Mouse (Mus musculus): ENCODE data around the gene Pakap.

The Pakap gene

GRCm38 (mm10) chr4:57798286-57799018 lies 230.5 kb downstream of the Pakap start:
- no peak for DNase-seq (ENCODE audit: low spot score in 2 of 2)

GRCm38 (mm10) chr4:57799297-57799696 lies 231.3 kb downstream of the Pakap start:
- no peak for DNase-seq (ENCODE audit: low spot score in 2 of 2)

GRCm38 (mm10) chr4:57801239-57801638 lies 233.3 kb downstream of the Pakap start:
- DNase-seq (ENCODE audit: low spot score in 2 of 2) = no peak

DNA sequence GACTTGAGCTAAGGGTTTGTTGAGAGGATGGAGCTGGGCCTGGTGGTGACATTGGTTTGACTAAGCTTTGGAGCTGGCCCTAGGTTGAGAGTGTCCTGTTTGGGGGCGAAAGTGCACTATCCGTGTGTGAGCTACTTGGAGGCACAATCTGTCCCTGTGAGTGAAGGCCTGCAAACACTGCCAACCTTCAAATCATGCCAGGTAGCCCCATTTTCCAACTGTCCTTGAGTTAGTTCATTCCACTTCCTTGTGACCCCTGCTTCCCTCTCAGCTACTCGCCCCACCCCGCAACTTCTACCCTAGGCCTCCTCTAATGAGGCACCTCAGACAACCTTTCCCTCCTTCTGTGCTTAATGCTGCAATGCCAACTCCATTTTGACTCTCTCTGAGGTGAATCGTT lies 234.0 kb downstream of the Pakap start:
- DNase-seq (ENCODE audit: low spot score in 2 of 2) = no peak

DNA sequence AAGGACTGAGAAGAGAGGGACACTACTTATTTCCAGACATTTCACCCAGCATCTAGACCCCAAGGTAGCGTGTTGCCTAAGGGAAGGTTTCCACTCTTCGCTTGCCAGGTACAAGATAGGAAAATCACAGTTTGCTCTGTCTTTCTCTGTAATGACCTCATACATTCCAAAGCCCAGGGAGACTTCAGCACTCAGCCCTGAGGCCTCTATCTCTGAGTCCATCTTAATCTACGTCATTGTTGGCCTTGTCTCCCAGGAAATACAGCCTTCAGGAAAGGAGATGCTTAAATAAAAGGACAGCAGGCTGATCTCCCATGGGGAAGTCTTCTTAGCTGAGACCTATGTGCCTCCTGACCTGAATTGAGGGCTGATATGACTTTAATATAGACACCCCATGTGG lies 234.4 kb downstream of the Pakap start:
- DNase-seq (ENCODE audit: low spot score in 2 of 2) = no peak

DNA sequence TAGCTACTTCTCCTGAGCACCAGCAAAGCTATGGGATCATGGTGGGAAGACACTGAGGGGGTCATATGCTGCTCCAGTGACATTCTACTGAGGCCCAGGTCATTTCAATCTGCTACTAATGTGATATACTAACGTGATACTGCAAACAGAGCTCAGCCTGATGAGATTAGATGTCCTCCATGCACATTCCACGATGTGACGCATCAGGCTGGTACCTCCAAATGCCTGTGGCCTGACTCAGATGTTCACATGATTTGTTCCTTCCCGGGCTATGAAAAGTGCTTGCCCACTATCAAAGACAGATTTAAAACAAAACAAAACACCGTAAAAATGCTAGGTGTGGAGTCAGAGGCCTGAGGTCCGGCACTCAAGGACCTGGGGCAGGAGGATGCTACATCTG lies 236.9 kb downstream of the Pakap start:
- no peak for DNase-seq (ENCODE audit: low spot score in 2 of 2)

GRCm38 (mm10) chr4:57809449-57809848 lies 241.5 kb downstream of the Pakap start:
- DNase-seq (ENCODE audit: low spot score in 2 of 2) = no peak

DNA sequence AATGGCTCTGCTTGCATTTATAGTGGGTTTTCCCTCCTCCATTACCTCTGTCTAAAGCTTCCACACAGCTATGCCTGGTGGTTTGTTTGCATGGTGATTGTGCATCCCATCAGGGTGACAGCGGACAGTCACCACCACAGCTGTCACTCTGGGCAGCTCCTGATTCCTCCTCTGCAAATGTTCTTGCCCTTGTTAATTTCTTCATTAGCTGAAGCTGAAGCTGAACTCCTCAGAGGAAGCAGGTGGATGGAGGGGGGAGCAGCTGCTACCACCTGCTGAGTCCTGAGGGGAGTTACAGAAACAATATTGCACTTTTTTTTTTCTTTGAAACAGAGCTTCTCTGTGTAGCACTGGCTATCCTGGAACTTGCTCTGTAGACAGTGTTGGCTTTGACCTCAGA lies 244.1 kb downstream of the Pakap start:
- DNase-seq (ENCODE audit: low spot score in 2 of 2) = no peak

DNA sequence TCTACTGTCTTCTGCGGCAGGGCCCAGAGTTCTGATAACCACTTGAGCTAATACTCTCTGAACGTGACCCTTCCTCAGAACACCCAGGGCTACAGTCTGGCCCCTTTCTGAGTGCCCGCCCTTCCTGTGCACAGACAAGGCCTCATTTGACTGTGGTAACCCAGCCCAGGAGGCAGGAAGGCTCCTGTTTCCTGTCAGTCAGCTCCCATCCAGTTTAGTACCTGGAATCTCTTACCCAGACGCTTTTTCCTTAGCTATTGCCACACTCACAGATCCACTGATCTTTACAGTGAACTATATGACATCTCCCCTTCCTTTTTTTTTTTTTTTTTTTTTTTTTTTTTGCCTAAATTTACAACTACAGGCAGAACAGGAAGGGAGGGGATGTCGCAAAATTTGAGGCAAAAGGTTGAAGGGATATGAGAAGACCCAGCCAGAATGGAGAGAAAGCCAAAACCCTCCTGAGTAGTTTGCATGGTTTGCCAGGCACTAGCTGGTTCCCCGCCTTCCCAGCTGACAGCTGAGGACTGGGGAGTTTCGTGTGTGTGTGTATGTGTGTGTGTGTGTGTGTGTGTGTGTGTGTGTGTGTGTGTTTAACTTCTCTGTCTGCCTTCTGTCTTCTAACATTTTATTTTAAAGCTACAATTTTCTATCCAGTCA lies 245.1 kb downstream of the Pakap start:
- DNase-seq (ENCODE audit: low spot score in 2 of 2) = peak; percentile 59 to 83

GRCm38 (mm10) chr4:57813576-57813945 lies 245.6 kb downstream of the Pakap start:
- no peak for DNase-seq (ENCODE audit: low spot score in 2 of 2)

- DNase-seq (ENCODE audit: low spot score in 2 of 2) = no peak
These were observed 247.4 kb downstream of the Pakap start for GRCm38 (mm10) chr4:57815355-57815754.

DNA sequence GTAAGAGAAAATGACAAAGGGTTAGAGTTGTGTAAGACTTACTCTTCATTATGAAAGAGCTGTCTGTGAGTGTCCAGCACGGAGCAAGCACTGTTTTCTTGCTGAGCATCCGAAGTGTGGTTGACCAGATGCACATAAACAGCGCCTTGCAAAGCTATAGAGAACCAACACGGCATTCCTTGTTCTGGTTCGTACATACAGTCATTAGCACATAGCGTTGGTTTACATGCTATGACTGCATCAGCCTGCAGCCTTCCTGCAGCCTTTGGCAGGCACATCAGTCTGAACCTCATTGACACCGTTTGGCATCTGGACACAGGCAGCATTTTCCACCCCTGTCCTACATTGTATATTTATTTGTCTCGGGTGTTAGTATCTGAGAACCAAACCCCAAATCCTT lies 248.2 kb downstream of the Pakap start:
- DNase-seq (ENCODE audit: low spot score in 2 of 2) = no peak

GRCm38 (mm10) chr4:57820839-57821374 lies 252.9 kb downstream of the Pakap start:
- no peak for DNase-seq (ENCODE audit: low spot score in 2 of 2)

- no peak for DNase-seq (ENCODE audit: low spot score in 2 of 2)
These were observed 253.8 kb downstream of the Pakap start for GRCm38 (mm10) chr4:57821556-57822356.

DNA sequence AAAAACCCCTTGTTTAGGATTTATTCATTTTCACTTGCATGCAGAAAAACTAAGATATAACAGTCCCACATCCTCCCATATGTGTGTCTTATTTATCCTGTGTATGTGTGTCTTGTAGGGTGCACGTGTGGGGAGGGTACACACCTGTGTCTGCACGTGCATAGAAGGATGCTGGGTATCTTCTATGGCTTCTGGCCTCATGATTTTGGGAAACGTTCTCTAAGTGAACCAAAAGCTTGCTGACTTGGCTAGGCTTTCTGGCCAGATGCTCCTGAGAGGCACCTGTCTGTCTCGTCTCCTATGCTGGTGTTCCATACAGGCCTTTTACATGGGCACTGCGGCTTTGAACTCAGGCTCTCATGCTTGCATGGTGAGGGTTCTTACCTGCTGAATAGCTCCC lies 254.7 kb downstream of the Pakap start:
- no peak for DNase-seq (ENCODE audit: low spot score in 2 of 2)

GRCm38 (mm10) chr4:57824626-57825240 lies 256.8 kb downstream of the Pakap start:
- no peak for DNase-seq (ENCODE audit: low spot score in 2 of 2)

- DNase-seq (ENCODE audit: low spot score in 2 of 2) = no peak
These were observed 258.3 kb downstream of the Pakap start for GRCm38 (mm10) chr4:57826272-57826671.

- no peak for DNase-seq (ENCODE audit: low spot score in 2 of 2)
These were observed 261.2 kb downstream of the Pakap start for GRCm38 (mm10) chr4:57829131-57829530.

DNA sequence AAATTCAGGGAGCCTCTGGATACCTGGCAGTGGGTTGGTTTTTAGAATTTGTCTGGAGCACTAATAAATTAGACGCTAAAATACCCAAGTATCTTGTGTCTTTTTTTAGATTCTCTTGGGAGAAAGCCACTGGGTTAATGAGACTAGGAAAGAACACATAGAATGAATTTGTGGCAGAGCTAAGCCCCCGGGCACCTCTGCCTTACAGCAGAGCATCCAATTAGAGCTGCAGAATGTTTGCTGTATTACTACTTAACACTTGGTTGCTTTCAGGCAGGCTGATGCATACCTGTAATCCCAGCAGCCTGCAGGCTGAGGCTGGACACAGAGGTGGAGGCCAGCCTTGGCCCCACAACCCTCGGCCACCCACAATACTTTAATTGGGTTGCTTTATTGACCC lies 261.8 kb downstream of the Pakap start:
- no peak for DNase-seq (ENCODE audit: low spot score in 2 of 2)

GRCm38 (mm10) chr4:57832318-57832717 lies 264.3 kb downstream of the Pakap start:
- no peak for DNase-seq (ENCODE audit: low spot score in 2 of 2)

GRCm38 (mm10) chr4:57833060-57833459 lies 265.1 kb downstream of the Pakap start:
- DNase-seq (ENCODE audit: low spot score in 2 of 2) = no peak

GRCm38 (mm10) chr4:57834141-57834540 lies 266.2 kb downstream of the Pakap start:
- DNase-seq (ENCODE audit: low spot score in 2 of 2) = peak in 1 of 2 experiments; percentile 58
